13 mouse cellular contexts compared by ENCODE assay signal in genomic region chr4:154542568-154542967, GRCm38 (mm10).
A peak's percentile ranks its signal among the peaks of the same experiment; 100 is the strongest.
DNase-seq lines count a peak whose midpoint lies in the region; ATAC-seq and TF ChIP-seq lines count a peak whose summit lies in the region.
"Had no signal": no experiment of that assay in that cellular context is flagged by ENCODE, and none has a peak within 500 bp of the region (broad histone marks: within the 10 kb centered on the region; RNA-seq: fewer than 3 reads in every experiment).

No protein-coding gene starts in this region.

- peak overlapping the region; percentile 46; the same call in 1 of the 2 replicates for H3K27ac ChIP-seq in forebrain, embryonic 13.5 days
- H3K27ac ChIP-seq in forebrain, embryonic 14.5 days (ENCODE audit: low read depth, low read length), result no peak overlapping the region
- peak overlapping the region; percentile 8; the same call in 1 of the 2 replicates for H3K27ac ChIP-seq in lung, embryonic 15.5 days
- peak overlapping the region; percentile 97 for H3K27ac ChIP-seq in heart, embryonic 16.5 days (ENCODE audit: low read length)
- H3K27ac ChIP-seq in liver, postnatal 0 days (ENCODE audit: low read depth), result peak overlapping the region; percentile 55
- H3K27ac ChIP-seq: embryonic facial prominence, embryonic 15.5 days; limb, embryonic 12.5 days had no signal

- no peak for ATAC-seq in forebrain, embryonic 13.5 days
- ATAC-seq in forebrain, embryonic 14.5 days, result no peak
- ATAC-seq in lung, embryonic 15.5 days (ENCODE audit: borderline replicate concordance, extremely low read depth, low FRiP score, low TSS enrichment), result no peak
- peak; percentile 80 for ATAC-seq in heart, embryonic 16.5 days (replicated peaks; ENCODE audit: extremely low read depth, insufficient read depth, low FRiP score)
- ATAC-seq in liver, postnatal 0 days, result peak; percentile 47

- no peak for TF ChIP-seq CTCF in liver, postnatal 0 days (IDR thresholded peaks at IDR 0.05; ENCODE audit: low read depth)

- no peaks in the 10 kb centered on the region for H3K36me3 ChIP-seq in forebrain, embryonic 13.5 days (ENCODE audit: poor library complexity, severe bottlenecking)
- no peaks in the 10 kb centered on the region for H3K36me3 ChIP-seq in forebrain, embryonic 14.5 days (ENCODE audit: control insufficient read depth, insufficient read depth, low read length)
- H3K36me3 ChIP-seq in lung, embryonic 15.5 days, result no peaks in the 10 kb centered on the region
- H3K36me3 ChIP-seq in heart, embryonic 16.5 days (ENCODE audit: control insufficient read depth, insufficient read depth), result no peaks in the 10 kb centered on the region
- H3K36me3 ChIP-seq in liver, postnatal 0 days (replicated peaks; ENCODE audit: insufficient read depth, low read length), result no peaks in the 10 kb centered on the region
- H3K36me3 ChIP-seq: embryonic facial prominence, embryonic 15.5 days; limb, embryonic 12.5 days had no signal

- no peak overlapping the region for H3K4me2 ChIP-seq in forebrain, embryonic 13.5 days
- no peak overlapping the region for H3K4me2 ChIP-seq in forebrain, embryonic 14.5 days (ENCODE audit: low read length)
- no peak overlapping the region for H3K4me2 ChIP-seq in lung, embryonic 15.5 days
- H3K4me2 ChIP-seq in heart, embryonic 16.5 days (ENCODE audit: low read depth, low read length), result peak overlapping the region; percentile 58
- peak overlapping the region; percentile 55; the same call in 1 of the 2 replicates for H3K4me2 ChIP-seq in liver, postnatal 0 days (ENCODE audit: low read depth, low read length)
- H3K4me2 ChIP-seq: embryonic facial prominence, embryonic 15.5 days had no signal

- H3K9me3 ChIP-seq in forebrain, embryonic 13.5 days (replicated peaks), result no peaks in the 10 kb centered on the region
- H3K9me3 ChIP-seq in forebrain, embryonic 14.5 days (replicated peaks; ENCODE audit: control insufficient read depth, low read length), result no peaks in the 10 kb centered on the region
- H3K9me3 ChIP-seq in lung, embryonic 15.5 days, result no peaks in the 10 kb centered on the region
- no peaks in the 10 kb centered on the region for H3K9me3 ChIP-seq in heart, embryonic 16.5 days (replicated peaks; ENCODE audit: control insufficient read depth, low read length)
- H3K9me3 ChIP-seq in liver, postnatal 0 days (ENCODE audit: low read length), result no peaks in the 10 kb centered on the region
- H3K9me3 ChIP-seq: embryonic facial prominence, embryonic 15.5 days; limb, embryonic 12.5 days had no signal

- peaks cover 6% of the 10 kb centered on the region; the same call in 1 of the 2 replicates for H3K27me3 ChIP-seq in forebrain, embryonic 13.5 days
- no peaks in the 10 kb centered on the region for H3K27me3 ChIP-seq in forebrain, embryonic 14.5 days (replicated peaks; ENCODE audit: control insufficient read depth, insufficient read depth, low read length)
- peaks cover 11% of the 10 kb centered on the region; the same call in 1 of the 2 replicates for H3K27me3 ChIP-seq in lung, embryonic 15.5 days
- no peaks in the 10 kb centered on the region for H3K27me3 ChIP-seq in heart, embryonic 16.5 days (ENCODE audit: control insufficient read depth, insufficient read depth, low read length)
- H3K27me3 ChIP-seq in liver, postnatal 0 days (ENCODE audit: insufficient read depth, low read length), result no peaks in the 10 kb centered on the region
- H3K27me3 ChIP-seq: limb, embryonic 12.5 days had no signal

- TF ChIP-seq EP300 in liver, postnatal 0 days (IDR thresholded peaks at IDR 0.05; ENCODE audit: low read depth), result no peak

- no peak overlapping the region for H3K4me3 ChIP-seq in forebrain, embryonic 13.5 days
- no peak overlapping the region for H3K4me3 ChIP-seq in forebrain, embryonic 14.5 days (ENCODE audit: low read depth, low read length)
- H3K4me3 ChIP-seq in lung, embryonic 15.5 days, result no peak overlapping the region
- peak overlapping the region; percentile 28 for H3K4me3 ChIP-seq in heart, embryonic 16.5 days (ENCODE audit: low read length)
- H3K4me3 ChIP-seq in liver, postnatal 0 days (ENCODE audit: low read depth, low read length), result no peak overlapping the region
- H3K4me3 ChIP-seq: embryonic facial prominence, embryonic 15.5 days; limb, embryonic 12.5 days had no signal

- H3K9ac ChIP-seq in forebrain, embryonic 13.5 days, result no peak overlapping the region
- no peak overlapping the region for H3K9ac ChIP-seq in forebrain, embryonic 14.5 days (ENCODE audit: low read length)
- no peak overlapping the region for H3K9ac ChIP-seq in lung, embryonic 15.5 days
- peak overlapping the region; percentile 66 for H3K9ac ChIP-seq in heart, embryonic 16.5 days (ENCODE audit: low read length)
- 0 out of 2 replicates have a peak overlapping the region, but pooled peaks have one; percentile 21 for H3K9ac ChIP-seq in liver, postnatal 0 days (replicated peaks)
- H3K9ac ChIP-seq: embryonic facial prominence, embryonic 15.5 days; limb, embryonic 12.5 days had no signal

- DNase-seq in forebrain, embryonic 14.5 days (ENCODE audit: low spot score), result no peak
- no peak for DNase-seq in lung, postnatal 4 days
- DNase-seq in liver, postnatal 0 days, result no peak
- DNase-seq in right cerebral cortex, postnatal 14 days, result no peak
- no peak for DNase-seq in embryo, embryonic 10.5 days (ENCODE audit: low spot score)
- DNase-seq: adrenal gland, adult 2 months; cerebellum, adult 8-10 months; kidney, postnatal 14 days had no signal

- H3K4me1 ChIP-seq in forebrain, embryonic 13.5 days, result peaks cover 85% of the 10 kb centered on the region
- H3K4me1 ChIP-seq in forebrain, embryonic 14.5 days (ENCODE audit: control insufficient read depth, insufficient read depth, low read length), result peaks cover 52% of the 10 kb centered on the region
- peaks cover 47% of the 10 kb centered on the region for H3K4me1 ChIP-seq in lung, embryonic 15.5 days
- peaks cover 52% of the 10 kb centered on the region for H3K4me1 ChIP-seq in heart, embryonic 16.5 days (ENCODE audit: control insufficient read depth, insufficient read depth, low read length)
- H3K4me1 ChIP-seq in liver, postnatal 0 days (ENCODE audit: insufficient read depth), result peaks cover 27% of the 10 kb centered on the region

- 58% methylated on average over 5 of the region's 5 CpGs for WGBS in forebrain, embryonic 13.5 days
- WGBS in forebrain, embryonic 14.5 days, result 39% methylated on average over 5 of the region's 5 CpGs
- 28% methylated on average over 5 of the region's 5 CpGs for WGBS in lung, embryonic 15.5 days
- WGBS in heart, embryonic 16.5 days, result 16% methylated on average over 5 of the region's 5 CpGs
- 14% methylated on average over 5 of the region's 5 CpGs for WGBS in liver, postnatal 0 days (ENCODE audit: insufficient replicate concordance)

Comparison
In these comparisons a context has a peak if more than half of its experiments do, and no peak if none do; other contexts are left out.
1. ATAC-seq: peak in heart, embryonic 16.5 days (single experiment) and liver, postnatal 0 days (single experiment); none in forebrain, embryonic 13.5 days (single experiment), forebrain, embryonic 14.5 days (single experiment) and lung, embryonic 15.5 days (single experiment).
2. H3K4me2 ChIP-seq: peak in heart, embryonic 16.5 days (single experiment) and liver, postnatal 0 days (single experiment); none in forebrain, embryonic 13.5 days (single experiment), forebrain, embryonic 14.5 days (single experiment) and lung, embryonic 15.5 days (single experiment).
3. H3K9ac ChIP-seq: peak in heart, embryonic 16.5 days (single experiment) and liver, postnatal 0 days (single experiment); none in forebrain, embryonic 13.5 days (single experiment), forebrain, embryonic 14.5 days (single experiment) and lung, embryonic 15.5 days (single experiment).